Mouse (Mus musculus) gastrocnemius, adult 8-10 months (tissue): Measurements from ENCODE around the gene Angptl2. TPM values are rescaled to one million over a fixed set of nuclear protein-coding genes. Genes with fewer than 3 reads are reported as not detected.

ENCODE experiments used
- DNase-seq, 2 experiments: peaks; one replicate each; pipeline ENCODE4 v3.0.0; 2022; ENCODE audit warnings: low spot score in 2 of 2
- total RNA-seq, 4 experiments: library from RNA; stranded (reverse); gene quantifications; 2 replicates each; pipeline ENCODE4 v1.2.4; 2022

Angptl2 gene
- total RNA-seq, 4 experiments from 2014 or later, result 21.1 to 32.8 (median 26.5) TPM

GRCm38 (mm10) chr2:33228551-33228950 lies 12.7 kb downstream of the Angptl2 start:
- DNase-seq, result no peak

- DNase-seq, result no peak
These were observed 14.8 kb downstream of the Angptl2 start for GRCm38 (mm10) chr2:33230701-33231100.

GRCm38 (mm10) chr2:33231788-33232187 lies 15.9 kb downstream of the Angptl2 start:
- DNase-seq, result no peak

GRCm38 (mm10) chr2:33232782-33233570 lies 17.1 kb downstream of the Angptl2 start:
- DNase-seq, result no peak

GRCm38 (mm10) chr2:33233856-33234255 lies 18.0 kb downstream of the Angptl2 start:
- no peak for DNase-seq

GRCm38 (mm10) chr2:33234848-33235247 lies 19.0 kb downstream of the Angptl2 start:
- no peak for DNase-seq

GRCm38 (mm10) chr2:33237581-33237980 lies 21.7 kb downstream of the Angptl2 start:
- no peak for DNase-seq

- DNase-seq, result no peak
These were observed 29.0 kb downstream of the Angptl2 start for GRCm38 (mm10) chr2:33244880-33245279.

GRCm38 (mm10) chr2:33245350-33245749 lies 29.5 kb downstream of the Angptl2 start:
- DNase-seq, result no peak

GRCm38 (mm10) chr2:33246841-33247240 lies 31.0 kb downstream of the Angptl2 start:
- no peak for DNase-seq

GRCm38 (mm10) chr2:33248549-33248948 lies 32.7 kb downstream of the Angptl2 start:
- DNase-seq, result no peak

- no peak for DNase-seq
These were observed 34.2 kb downstream of the Angptl2 start for GRCm38 (mm10) chr2:33249922-33250633.

- no peak for DNase-seq
These were observed 36.9 kb downstream of the Angptl2 start for GRCm38 (mm10) chr2:33252751-33253150.

- peak in 1 of 2 experiments; percentile 49 for DNase-seq
These were observed 37.8 kb downstream of the Angptl2 start for GRCm38 (mm10) chr2:33253572-33254190.

GRCm38 (mm10) chr2:33254318-33254985 lies 38.6 kb downstream of the Angptl2 start:
- peak in 1 of 2 experiments; percentile 26 for DNase-seq

GRCm38 (mm10) chr2:33256769-33257537 lies 41.1 kb downstream of the Angptl2 start:
- DNase-seq, result peak; percentile 48 to 75

GRCm38 (mm10) chr2:33260772-33261171 lies 44.9 kb downstream of the Angptl2 start:
- no peak for DNase-seq

GRCm38 (mm10) chr2:33261475-33261874 lies 45.6 kb downstream of the Angptl2 start:
- no peak for DNase-seq

GRCm38 (mm10) chr2:33265793-33266192 lies 49.9 kb downstream of the Angptl2 start:
- DNase-seq, result no peak

- DNase-seq, result no peak
These were observed 51.2 kb downstream of the Angptl2 start for GRCm38 (mm10) chr2:33267075-33267474.
